Mouse (Mus musculus): ENCODE measurements around the gene Ccdc113.
"Not testable (repeated sequence)": the region's sequence is repeated elsewhere in the genome, so short reads cannot be mapped to it uniquely, and the experiment has no call there.

Gene Ccdc113

DNA sequence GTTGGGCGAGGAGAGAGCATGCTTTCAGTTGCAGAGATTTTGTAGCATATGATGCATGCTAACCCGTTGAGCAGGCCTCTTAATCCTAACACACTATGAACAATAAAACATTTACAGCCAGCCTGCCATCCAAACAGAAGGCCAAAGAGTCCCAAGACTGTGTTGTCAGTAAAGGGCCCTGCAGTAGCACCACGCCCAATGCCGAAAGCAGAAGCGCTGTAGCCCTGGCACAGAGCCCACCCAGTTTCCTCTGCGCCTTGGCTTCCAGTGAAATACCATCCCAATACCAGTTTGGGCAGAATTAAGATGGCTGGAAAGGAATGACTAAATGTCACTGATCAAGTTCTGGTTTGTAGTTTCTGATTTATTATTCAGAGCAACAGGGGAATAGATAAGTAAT lies 8.3 kb downstream of the Ccdc113 start:
- no peak for DNase-seq

DNA sequence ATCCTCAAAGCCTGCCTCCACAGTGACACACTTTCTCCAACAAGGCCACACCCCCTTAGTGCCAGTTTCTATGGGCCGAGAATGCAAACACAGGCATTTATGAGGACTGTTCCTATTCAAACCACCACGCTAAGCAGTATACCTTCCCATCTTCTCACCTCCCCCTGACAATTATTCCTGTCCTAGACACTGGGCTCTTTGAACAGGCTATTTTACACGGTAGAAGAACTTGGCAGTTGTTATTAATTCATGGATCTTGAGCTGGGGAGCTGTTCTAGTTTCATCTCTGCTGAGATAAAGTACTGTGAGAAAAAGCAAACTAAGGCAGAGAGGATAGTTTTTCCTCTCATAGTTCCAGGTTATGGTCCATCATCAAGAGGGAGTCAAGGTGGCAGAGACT lies 9.2 kb downstream of the Ccdc113 start:
- DNase-seq, result no peak

DNA sequence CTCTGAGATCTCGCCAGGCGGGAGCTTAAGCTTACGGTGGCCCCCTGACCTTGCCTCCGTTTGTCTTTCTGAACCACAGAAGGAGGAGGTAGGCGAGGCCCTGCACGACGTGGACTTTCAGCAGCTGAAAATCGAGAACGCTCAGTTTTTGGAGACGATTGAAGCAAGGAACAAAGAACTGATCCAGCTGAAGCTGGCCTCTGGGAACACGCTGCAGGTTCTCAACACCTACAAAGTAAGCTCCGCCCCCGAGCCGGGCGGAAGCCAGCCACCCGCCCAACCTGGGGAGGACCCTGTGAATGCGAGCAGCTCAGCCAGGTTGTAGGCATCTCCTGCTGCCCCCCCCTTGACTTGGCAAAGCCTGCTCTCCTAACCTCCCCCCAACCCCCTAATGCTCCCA lies 11.9 kb downstream of the Ccdc113 start:
- no peak for DNase-seq

DNA sequence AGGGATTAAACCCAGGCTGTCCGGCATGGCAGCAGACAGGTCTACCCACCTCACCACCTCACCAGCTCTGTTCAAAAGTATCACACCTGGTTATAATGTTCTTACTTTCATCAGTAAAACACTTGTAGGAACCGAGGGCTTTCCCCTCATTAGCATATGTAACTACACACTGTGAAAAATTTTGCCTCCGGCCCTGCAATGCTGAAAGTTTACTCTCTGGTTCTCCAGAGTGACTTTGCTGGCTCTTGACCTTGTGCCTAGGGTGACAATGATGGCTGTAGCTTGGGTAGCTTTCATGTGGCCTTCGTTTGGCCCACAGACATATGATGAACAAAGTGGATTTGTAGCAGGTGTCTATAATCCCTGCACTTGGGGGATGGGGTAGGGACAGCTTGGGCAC lies 13.1 kb downstream of the Ccdc113 start:
- no peak for DNase-seq

DNA sequence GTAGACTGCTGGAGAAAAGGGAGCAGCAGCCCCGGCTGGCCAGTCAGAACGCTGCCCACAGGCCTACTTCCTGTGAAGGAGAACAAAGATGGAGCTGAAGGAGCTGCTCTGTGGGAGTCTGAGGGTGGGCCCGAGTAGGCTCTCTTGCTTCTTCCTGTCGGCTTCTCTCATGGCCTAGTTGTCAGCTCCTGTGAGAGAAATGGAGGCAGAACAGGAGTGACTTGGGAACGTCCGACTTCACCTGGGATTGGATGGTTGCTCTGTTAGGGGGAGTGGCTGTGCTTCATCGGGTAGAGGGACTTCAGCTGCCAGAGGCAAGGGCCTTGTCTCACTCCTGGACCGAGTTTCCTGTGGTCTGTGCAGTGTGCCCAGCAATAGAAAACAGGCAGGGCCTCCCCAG lies 14.0 kb downstream of the Ccdc113 start:
- DNase-seq, result no peak

DNA sequence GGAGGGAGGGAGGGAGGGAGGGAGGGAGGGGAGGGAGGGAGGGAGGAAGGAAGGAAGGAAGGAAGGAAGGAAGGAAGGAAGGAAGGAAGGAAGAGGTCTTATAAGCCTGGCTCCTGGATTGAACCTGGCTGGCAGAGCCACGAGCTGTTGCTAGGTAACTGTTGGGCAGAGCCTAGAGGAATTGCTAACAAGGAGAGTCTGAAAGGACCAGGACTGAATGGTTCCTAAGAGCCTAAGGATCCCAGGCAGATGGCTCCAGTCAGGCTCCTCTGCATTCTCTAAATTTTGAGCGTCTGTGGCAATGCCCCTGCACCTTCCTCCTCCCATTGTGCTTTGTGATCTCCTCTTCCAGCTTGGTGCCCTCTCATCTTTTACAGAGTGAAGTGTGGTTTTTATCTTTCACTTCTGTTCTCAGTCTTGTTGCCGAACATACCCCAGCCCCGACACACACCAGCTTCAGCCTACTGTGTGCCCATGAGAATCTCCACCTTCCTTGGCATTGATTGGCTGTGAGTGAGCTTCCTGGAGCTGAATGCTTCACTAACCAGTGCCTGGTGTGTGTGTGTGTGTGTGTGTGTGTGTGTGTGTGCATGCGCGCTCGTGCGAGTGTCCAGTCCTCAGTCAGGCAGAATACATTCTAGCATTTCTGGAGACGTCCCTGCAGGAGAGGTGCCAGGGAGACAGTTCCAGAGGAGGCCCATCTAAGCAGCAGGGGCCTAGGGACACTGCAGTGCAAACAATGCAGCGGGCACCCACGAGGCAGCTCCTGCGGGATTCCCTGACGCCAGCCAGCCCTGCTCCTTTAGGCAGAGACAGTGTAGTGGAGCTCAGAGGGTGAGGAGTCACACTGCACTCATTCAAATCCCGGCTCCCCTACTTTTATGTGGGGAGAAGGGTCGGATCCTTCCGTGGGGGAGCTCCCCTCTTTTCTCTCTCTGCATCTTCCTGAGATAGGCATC lies 16.3 kb downstream of the Ccdc113 start:
- no peak for DNase-seq

DNA sequence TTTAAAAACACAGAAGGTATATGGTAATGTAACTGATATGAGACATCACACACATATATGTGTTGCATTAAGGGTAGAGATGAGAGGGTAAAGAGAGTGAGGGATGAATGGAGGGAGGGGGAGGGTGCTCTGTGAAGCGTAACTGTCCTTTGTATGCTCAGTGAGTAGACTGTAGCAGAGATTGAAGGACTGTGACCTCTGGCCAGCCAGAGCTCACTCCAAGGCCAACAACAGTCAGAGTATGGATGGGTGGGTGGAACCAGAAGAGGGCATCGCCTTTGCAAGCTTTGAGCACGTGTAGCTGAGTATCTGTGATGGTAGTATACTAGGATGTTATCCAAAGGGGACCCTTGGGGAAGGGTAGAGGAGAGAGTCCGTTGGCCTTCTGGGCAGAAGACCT lies 17.7 kb downstream of the Ccdc113 start:
- DNase-seq, result no peak

DNA sequence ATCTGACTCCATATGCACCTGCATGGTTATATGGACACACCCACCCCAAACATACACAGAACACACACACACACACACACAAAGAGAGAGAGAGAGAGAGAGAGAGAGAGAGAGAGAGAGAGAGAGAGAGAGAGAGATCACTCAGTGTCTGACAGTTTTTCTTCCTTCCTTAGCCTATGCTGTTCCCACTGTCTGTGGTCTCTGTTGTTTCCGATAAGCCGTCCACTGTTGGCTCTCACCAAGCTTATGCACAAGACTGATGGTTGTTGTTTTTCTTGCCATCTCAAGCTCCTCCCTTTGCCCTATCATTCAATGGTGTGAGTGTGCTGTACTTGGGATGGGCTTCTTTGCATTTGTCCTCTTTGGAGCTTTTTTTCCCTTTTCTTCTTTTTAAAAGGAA lies 22.1 kb downstream of the Ccdc113 start:
- DNase-seq, result no peak

DNA sequence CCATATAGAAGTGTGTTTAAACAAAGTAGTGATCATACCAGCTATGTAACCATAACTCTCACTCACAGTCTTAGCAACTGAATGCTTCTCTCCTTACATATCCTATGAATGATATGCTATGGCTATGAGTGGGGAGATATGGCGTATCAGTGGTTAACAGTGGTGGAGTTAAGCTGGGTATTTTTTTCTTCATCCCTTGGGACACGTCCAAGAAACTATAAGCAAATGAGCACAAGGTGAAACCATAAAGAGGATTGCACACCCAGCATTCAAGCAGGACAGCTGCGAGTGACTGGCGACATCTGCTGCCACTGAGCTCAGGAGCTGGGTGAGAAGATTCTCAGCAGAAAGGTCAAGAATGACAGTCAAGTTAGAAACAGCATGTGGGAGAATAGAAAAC lies 32.3 kb downstream of the Ccdc113 start:
- DNase-seq, result no peak

DNA sequence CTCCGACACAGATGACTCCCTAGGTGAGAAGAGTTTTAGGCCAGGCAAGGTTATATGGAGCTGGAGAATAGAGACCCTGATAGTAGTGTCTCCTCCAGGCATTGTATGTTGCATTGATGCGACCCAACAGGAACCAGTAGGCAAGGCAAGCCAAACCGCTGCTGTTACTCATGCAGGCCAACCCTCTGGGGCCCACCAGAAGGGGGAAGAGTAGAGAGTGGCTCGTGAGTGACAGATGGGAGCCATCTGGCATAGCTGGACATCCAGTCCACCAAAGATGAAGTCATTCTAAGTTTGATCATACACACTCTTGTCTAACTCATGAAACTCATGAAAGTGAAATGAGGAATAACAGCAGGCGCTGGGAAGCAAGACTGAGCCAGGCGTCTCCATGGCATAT lies 32.9 kb downstream of the Ccdc113 start:
- DNase-seq, result no peak

DNA sequence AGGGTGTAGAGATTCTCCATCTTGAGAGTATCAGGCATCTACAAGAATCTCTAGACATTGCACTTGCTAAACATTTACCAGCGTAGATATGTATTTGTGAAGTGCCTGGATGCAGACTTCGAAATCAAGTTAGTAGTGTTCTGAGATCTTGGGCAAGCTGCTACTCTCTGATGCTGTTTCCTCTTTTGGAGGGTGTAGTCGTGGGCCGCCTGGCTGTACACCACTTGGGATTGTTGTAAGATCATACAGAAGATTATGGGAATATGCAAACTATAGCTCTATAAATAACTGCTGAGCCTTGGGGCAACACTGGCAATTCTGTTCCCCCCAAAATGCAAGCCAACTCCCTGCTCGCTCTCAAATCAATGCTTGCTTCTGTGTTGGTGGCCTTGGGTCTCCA lies 39.3 kb downstream of the Ccdc113 start:
- no peak for DNase-seq

DNA sequence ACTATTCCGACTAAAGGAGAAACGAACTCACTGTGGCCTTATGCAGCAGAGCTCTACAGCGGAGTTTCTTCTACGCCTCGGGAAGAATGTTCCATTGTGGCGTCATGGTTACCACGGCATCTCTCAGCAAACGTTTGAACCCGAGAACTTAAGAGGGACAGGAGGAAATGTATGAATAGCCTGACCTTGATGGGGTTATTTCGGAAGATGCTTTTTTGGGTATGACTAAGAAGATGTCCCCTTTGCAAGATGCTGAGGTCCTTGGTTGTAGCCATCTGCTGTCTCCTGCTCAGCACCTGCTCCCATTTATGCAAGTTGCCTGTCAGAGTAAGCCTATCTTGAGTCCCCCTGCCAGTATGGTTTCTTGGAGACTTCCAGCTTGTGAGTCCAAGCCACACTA lies 42.4 kb downstream of the Ccdc113 start, which contains the start of gene Prss54:
Gene Prss54, minus strand, starts transcription at position 101 of the 400 bp plus-strand sequence.
- DNase-seq, result no peak

DNA sequence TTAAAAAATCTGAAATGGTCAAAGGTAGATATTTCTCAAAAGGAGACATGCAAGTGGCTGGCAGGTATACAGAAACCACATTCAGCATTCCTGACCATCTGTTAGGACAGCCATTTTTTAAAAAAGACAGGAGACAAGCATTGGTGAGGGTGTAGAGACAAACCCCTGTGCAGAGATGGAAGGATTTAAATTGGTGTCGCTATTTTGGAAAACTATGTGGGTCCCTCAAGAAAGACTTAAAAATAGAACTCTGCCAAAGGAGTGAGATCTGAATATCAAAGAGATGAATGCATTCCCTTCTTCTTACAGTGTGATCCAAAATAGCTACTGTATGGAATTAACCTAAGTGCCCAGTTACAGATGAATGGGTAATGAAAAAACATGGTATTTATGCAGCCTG lies 53.5 kb downstream of the Ccdc113 start:
- DNase-seq, result no peak

DNA sequence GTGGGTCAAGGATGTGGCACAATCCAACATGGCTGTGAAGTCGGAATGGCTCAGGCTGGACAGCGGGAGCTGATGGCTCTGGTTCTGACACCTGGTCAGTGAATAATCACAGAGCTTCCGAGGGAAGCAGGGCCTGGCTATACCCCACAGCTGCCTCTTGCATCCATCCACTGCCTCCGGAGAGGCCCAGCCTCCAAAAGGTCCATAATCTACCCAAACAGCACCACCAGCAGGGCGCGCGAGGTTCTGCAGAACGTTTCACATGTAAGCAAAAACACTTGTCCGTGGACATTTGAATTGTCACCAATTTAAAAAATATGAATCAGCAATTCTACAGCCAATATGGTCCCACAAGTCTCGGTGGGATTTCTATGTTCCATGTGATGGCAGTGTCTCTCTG lies 55.4 kb downstream of the Ccdc113 start:
- no peak for DNase-seq

DNA sequence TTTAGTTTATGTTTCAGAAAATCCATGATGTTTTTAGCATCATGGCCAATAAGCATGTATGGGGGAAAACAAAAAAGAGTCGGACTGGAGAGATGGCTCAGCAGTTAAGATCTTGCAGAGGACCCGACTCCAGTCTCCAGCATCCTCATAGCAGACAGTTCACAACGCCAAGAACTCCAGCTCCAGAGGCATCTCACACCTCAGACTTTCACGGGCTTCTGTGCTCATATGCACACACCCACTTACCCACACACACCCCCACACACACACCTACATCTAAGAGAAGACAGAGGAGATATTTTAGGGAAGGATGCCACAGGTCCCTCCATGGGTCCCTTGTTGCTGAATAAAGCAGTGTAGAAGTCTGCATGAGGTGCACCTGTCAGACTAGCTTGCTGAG lies 56.7 kb downstream of the Ccdc113 start:
- DNase-seq, result no peak

DNA sequence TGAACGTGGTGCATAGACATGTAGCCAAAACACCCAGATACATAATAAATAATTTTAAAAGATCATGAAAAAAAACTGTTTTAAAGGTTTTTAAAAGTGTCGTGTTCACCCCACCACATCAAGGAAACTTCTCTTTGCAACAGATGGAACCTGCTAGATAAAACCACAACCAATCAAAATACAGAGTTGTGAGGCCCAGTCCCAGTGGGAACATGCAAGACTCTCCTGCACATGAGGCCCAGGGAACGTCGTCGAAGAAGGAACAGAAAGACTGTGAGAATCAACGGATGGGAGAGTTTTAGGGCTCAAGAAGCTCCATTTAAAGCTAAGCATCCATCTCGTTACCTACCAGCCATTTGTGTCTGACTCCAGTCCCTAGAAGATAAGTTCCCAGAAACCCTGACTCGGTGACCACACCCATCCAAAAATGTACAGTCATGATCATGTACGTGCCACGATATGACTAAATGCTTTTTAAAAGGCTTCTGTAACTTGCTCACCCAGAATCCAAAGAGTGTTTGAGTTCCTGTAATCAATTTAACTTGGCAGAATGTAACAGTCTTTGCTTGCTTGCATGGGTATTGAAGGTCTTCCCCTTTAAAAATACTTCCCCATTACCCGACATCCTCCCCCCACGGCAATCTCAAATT lies 58.4 kb downstream of the Ccdc113 start:
- no peak for DNase-seq

DNA sequence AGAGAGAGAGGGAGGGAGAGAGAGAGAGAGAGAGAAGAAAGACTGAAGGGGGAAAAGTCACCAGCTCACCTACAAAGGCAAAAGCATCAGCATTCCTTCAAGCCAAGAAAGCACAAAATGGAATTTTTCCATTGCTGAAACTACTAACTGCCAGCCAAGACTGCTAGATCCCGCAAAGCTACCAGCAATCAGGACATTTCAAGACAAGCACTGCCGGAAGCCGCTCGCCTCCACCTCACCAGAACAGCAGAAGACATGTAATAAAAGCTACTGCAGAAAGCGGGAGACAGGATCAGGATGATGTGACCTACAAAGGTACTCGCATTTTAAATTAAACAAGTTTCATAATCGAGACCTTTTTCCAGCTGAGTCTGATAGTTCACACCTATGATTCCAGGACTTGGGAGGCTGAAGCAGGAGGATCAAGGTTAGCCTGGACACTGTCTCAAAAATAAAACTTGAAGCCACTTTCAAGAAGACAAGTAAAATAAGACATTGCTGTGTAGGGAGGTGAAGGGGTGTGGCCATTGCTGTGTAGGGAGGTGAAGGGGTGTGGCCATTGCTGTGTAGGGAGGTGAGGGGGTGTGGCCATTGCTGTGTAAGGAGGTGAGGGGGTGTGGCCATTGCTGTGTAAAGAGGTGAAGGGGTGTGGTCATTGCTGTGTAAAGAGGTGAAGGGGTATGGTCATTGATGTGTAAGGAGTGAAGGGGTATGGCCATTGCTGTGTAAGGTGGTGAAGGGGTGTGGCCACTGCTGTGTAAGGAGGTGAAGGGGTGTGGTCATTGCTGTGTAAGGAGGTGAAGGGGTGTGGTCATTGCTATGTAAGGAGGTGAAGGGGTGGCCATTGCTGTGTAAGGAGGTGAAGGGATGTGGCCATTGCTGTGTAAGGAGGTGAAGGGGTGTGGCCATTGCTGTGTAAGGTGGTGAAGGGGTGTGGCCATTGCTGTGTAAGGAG lies 59.8 kb downstream of the Ccdc113 start:
- DNase-seq, result no peak

DNA sequence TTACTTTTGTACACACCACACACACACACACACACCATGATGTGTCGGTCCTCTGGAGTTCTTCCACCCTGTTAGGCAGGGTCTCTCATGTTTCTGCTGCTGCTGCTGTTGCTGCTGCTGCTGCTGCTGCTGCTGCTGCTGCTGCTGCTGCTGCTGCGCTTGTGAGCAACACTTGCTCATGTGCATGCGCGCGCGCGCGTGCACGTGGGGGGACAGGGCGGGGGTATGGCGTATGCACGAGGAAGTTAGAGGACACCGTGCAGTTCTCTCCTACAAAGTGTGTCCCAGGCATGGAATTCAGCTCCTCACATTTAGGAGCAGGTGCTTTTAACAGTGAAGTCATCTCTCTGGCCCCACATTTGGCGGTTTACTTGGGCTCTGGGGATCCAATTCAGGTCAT lies 61.2 kb downstream of the Ccdc113 start:
- DNase-seq, result no peak

DNA sequence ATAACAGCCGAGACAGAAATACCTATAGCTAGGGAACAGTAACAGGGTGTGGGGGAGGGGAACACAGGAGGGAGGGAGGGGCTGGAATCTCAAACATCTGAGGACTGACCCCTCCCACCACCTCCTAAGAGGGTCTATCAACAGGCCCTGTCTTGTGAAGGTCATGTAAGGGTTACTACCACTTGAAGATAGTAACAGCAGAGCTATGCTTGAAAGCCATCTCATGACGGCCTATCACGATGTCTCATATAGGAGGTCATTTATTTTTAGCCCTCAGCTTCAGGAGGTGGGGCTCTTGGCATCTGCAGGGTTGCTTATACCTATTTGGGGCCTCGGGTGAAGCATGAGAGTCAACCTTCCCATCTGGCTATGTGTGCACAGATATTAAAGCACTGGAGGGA lies 63.0 kb downstream of the Ccdc113 start:
- no peak for DNase-seq

DNA sequence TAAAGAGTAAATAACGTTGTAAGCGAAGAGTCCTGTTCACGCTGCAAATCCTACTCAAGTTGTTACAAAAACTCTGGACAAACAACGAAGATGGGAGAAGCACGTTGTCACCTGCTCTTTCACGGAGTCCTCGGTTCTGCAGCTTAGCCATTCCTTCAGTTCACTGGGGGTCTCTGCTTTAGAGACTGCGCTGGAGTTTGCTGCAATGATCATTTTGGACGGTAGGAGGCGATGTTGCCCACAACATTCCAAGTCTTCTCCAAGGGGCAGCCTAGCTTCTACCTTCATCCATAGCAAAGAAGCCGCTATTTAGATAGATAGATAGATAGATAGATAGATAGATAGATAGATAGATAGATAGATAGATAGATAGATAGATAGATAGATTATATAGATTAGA lies 66.0 kb downstream of the Ccdc113 start:
- peak; percentile 22 for DNase-seq

DNA sequence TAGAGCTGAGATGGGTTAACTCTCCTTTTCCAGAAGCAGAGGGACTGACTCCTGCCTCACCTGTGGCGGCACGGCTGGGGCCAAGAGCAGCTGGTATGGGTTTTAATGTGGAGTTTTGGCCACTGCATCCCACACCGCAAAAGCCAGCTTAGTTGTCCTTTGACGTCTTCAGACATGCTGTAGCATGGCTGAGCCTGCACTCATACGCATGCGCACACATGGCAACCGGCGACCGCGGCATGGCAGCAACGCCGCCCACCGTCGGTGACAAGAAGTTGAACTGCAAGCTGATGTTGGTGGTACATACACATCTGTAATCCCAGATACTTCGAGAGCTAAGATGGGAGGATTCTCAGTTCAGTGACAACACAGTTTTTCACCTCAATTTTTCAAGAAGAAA lies 67.4 kb downstream of the Ccdc113 start:
- DNase-seq, result no peak

DNA sequence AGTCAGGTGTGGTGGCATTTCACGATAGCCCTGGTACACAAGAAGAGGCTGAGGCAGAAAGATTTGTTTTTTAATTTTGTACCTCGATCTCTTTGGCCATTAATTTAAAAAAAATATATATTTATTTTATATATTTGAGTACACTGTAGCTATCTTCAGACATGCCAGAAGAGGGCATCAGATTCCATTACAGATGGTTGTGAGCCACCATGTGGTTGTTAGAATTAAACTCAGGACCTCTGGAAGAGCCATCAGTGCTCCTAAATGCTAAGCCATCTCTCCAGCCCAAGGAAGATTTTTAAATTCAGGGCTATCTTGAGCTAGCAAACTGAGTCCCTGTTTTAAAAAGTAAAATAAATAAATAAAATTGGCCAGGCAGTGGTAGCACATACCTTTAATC lies 68.3 kb downstream of the Ccdc113 start:
- no peak for DNase-seq

DNA sequence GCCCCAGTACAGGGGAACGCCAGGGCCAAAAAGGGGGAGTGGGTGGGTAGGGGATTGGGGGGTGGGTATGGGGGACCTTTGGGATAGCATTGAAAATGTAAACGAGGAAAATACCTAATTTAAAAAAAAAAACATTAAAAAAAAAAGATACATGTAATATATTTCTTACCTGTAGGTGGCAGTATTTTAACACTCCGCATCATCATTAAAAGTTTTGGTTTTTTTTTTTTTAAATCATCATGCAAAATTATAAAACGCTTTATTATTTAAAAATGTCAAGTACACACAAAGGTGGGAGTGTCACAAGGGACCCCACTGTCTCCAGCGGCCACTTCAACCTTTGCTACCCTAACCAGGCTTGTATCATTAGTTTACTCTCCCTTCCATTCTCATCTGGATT lies 72.6 kb downstream of the Ccdc113 start:
- not testable (repeated sequence) for DNase-seq
